Mouse (Mus musculus) gastrocnemius, adult 18-20 months (tissue): ENCODE results near the gene Ube2k. TPM values are rescaled to one million over a fixed set of nuclear protein-coding genes. Genes with fewer than 3 reads are reported as not detected.

Experiments
- DNase-seq: peaks from one replicate; pipeline ENCODE4 v3.0.0; 2021; ENCODE audit warnings: low spot score
- total RNA-seq, 2 experiments: library from RNA; stranded (reverse); gene quantifications; 2 replicates each; pipeline ENCODE4 v1.2.3; 2021

Ube2k gene
- total RNA-seq, 2 experiments from 2014 or later = 61.4 to 72.0 TPM

- no peak for DNase-seq
These were observed 101.9 kb downstream of the Ube2k start for GRCm38 (mm10) chr5:65638896-65639295.

Other genes with a start within 250 kb of the Ube2k start
- 10 to 100 TPM; 29.6 to 30.1 TPM for gene Rfc1, start 201.6 kb upstream of the Ube2k start, total RNA-seq
- gene Klb, start 188.9 kb upstream of the Ube2k start, total RNA-seq = under 1 TPM; 0.18 to 0.26 TPM
- gene Rpl9, start 145.8 kb upstream of the Ube2k start, total RNA-seq = 100 to 1,000 TPM; 558 to 781 TPM
- 10 to 100 TPM; 44.5 to 51.0 TPM for gene Lias, start 145.7 kb upstream of the Ube2k start, total RNA-seq
- 10 to 100 TPM in 1 of 2 experiments, 1 to 10 TPM in 1; 6.9 to 13.1 TPM for gene Ugdh, start 101.3 kb upstream of the Ube2k start, total RNA-seq
- gene Gm43552, start 44.4 kb upstream of the Ube2k start, total RNA-seq = not detected
- 10 to 100 TPM; 29.6 to 39.0 TPM for gene Smim14, start within 50 bp of the Ube2k start, total RNA-seq
- gene Pds5a, start 161.0 kb downstream of the Ube2k start, total RNA-seq = 10 to 100 TPM; 43.1 to 44.7 TPM
- gene N4bp2, start 226.3 kb downstream of the Ube2k start, total RNA-seq = 1 to 10 TPM; 3.9 to 4.2 TPM